Mouse (Mus musculus) embryonic facial prominence, embryonic 14.5 days (tissue): ENCODE data around the gene 2310022B05Rik. TPM values are rescaled to one million over a fixed set of nuclear protein-coding genes. Genes with fewer than 3 reads are reported as not detected.
A peak's percentile ranks its signal among the peaks of the same experiment; 100 is the strongest.

Source experiments
- ATAC-seq: fragments of 200-750 bp; cut with Nextera tagmentation; 2 replicates; pipeline ENCODE4 v1.8.0; 2017; ENCODE audit warnings: low read depth, moderate number of reproducible peaks, moderate TSS enrichment
- DNase-seq: peaks from one replicate; pipeline ENCODE4 v3.0.0-alpha.2; 2015; ENCODE audit warnings: low spot score
- H3K27ac ChIP-seq: fragments of 300-500 bp; sonication (generic); replicated peaks from 2 replicates; pipeline ENCODE4 v1.5.1; 2014; ENCODE audit warnings: low read depth, mild to moderate bottlenecking, low read length, moderate library complexity
- H3K27me3 ChIP-seq: fragments of 300-500 bp; sonication (generic); replicated peaks from 2 replicates; pipeline ENCODE4 v1.6.1; 2014; ENCODE audit warnings: low read length; ENCODE audit not compliant: control insufficient read depth, insufficient read depth
- H3K36me3 ChIP-seq: fragments of 300-500 bp; sonication (generic); 2 replicates; pipeline ENCODE4 v1.6.1; 2014; ENCODE audit warnings: low read length, mixed read lengths; ENCODE audit not compliant: control insufficient read depth, insufficient read depth
- H3K4me1 ChIP-seq: fragments of 300-500 bp; sonication (generic); 2 replicates; pipeline ENCODE4 v1.6.1; 2014; ENCODE audit warnings: antibody characterized with exemption, low read length; ENCODE audit not compliant: control insufficient read depth, insufficient read depth
- H3K4me2 ChIP-seq: fragments of 300-500 bp; sonication (generic); 2 replicates; pipeline ENCODE4 v1.6.1; 2014; ENCODE audit warnings: low read depth, mild to moderate bottlenecking, low read length, moderate library complexity, mixed read lengths
- H3K4me3 ChIP-seq: fragments of 300-500 bp; sonication (generic); 2 replicates; pipeline ENCODE4 v1.5.1; 2014; ENCODE audit warnings: low read depth, mild to moderate bottlenecking, low read length
- H3K9ac ChIP-seq: fragments of 300-500 bp; sonication (generic); 2 replicates; pipeline ENCODE4 v1.6.1; 2014; ENCODE audit warnings: low read depth, mild to moderate bottlenecking, low read length, moderate library complexity, mixed read lengths
- H3K9me3 ChIP-seq: fragments of 300-500 bp; sonication (generic); 2 replicates; pipeline ENCODE4 v1.6.1; 2016; ENCODE audit warnings: low read length; ENCODE audit not compliant: control insufficient read depth
- WGBS: fragments of 180-500 bp; shearing (Covaris S2); extraction: QIAGEN DNeasy Blood & Tissue Kit; methylation state at CpG from one replicate; pipeline ENCODE4 v1.1.7; 2014; 5-methylcytosine and 5-hydroxymethylcytosine counted together
- polyA plus RNA-seq: library from polyadenylated mRNA; unstranded; fragments of >200 nt; fragmentation: Nextera tagmentation; extraction: Ambion mirVana; gene quantifications from 2 replicates; pipeline ENCODE4 v1.2.1, GENCODE M21; 2014

Gene 2310022B05Rik
- polyA plus RNA-seq, 1 experiment from 2014 or later, result 45.5 TPM

DNA sequence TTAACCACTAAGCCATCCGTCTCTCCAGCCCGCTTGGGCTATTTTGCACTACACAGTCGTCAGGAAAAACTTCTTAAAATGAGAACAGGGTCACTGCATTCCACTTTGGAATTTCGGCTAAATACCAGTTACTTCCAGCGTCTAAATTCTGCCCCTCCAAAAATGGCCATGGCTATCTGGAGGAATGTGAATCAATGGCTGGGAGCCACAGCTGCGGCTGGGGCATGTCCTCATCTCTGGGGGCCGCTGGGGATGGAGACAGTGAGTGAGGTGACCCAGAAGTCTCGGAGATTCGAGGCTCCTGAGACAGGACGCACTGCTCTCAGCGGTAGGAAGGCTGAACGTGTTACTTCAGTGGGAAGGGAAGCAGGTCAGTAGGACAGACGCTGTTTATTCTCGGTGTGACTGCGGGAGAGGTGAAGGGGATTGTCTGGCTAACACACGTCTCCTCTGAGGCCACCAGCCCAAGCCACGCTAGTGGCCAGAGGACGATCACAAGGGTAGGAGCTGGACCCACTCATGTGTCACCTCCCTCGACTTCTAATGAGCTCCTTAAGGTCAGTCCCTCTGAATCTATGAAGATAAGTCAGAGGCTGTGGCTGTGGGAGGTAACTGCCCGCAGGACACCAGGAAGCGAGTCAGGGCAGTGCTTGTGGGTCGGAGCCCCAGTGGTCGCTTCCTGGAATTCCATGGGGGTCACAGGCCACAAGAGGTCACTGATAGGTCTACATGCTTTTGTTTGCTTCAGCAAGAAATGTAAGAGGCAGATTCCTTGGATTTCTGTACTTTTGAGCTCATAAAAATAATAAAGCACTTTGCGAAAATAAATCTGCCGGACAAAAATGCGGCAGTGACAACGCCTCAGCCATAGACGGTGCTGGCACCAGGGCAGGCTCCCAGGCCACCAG lies 9.3 kb downstream of the 2310022B05Rik start:
- DNase-seq, result no peak
- H3K27ac ChIP-seq, result peak overlapping the region; percentile 67
- ATAC-seq, result no peak

DNA sequence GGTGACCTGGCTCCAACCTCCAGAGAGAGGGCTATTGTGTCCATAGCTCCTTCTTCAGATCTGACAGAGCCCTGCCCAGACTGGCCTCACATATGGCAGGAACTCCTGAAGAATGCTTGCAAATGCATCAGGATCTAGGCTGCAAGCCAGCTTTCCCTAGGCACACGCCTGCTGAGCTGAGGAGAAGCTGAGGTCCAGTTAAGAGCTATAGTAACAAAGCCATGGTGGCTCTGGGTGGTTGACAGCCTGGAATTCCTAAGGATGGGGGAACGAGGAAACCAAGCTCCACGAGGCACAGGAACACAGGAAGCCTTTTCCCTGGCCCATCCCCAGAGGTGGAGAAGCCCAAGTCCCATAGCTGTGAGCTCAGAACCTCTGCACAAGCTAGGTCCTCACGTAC lies 10.6 kb downstream of the 2310022B05Rik start:
- Histone ChIP-seq H3K4me2 (no peak overlapping the region), H3K27ac (peak overlapping the region; percentile 67), H3K4me3 (no peak overlapping the region), H3K36me3 (peaks cover 31% of the 10 kb centered on the region), H3K9me3 (no peaks in the 10 kb centered on the region), H3K4me1 (peaks cover 29% of the 10 kb centered on the region), H3K27me3 (no peaks in the 10 kb centered on the region), H3K9ac (peak overlapping the region; percentile 34; the same call in 1 of the 2 replicates)
- ATAC-seq (peak; percentile 53; the same call in 1 of the 2 replicates), DNase-seq (peak; percentile 85)
- WGBS, result 23% methylated on average over 4 of the region's 4 CpGs

More for the DNA sequence above, 9.3 kb downstream of the 2310022B05Rik start:
- Histone ChIP-seq H3K9me3 (no peaks in the 10 kb centered on the region), H3K27me3 (no peaks in the 10 kb centered on the region), H3K36me3 (peaks cover 28% of the 10 kb centered on the region), H3K4me2 (no peak overlapping the region), H3K9ac (no peak overlapping the region), H3K4me1 (peaks cover 37% of the 10 kb centered on the region), H3K4me3 (no peak overlapping the region)
- whole genome bisulfite sequencing, result 54% methylated on average over 28 of the region's 28 CpGs

DNA sequence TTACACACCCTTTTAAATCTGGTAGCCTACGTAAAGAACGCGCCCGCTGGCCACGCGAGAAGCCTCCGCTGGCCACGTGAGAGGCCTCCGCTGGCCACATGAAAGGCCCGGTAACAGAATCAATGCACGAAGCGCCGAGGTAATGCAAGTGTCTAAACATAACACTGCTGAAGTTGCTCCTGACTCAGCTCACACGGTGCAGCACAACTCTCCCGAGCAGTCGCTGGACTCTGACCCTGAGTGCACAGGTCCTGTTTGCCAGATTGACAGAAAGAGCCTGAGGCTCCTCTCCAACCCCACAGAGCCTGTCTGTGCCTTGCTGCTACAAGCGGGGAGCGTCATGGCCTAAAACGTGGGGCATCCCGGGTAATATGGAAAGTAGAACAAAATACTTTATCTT lies 11.4 kb downstream of the 2310022B05Rik start:
- 84% methylated on average over 20 of the region's 20 CpGs for WGBS
- Histone ChIP-seq H3K9ac (no peak overlapping the region), H3K9me3 (no peaks in the 10 kb centered on the region), H3K4me3 (no peak overlapping the region), H3K36me3 (peaks cover 31% of the 10 kb centered on the region), H3K4me2 (no peak overlapping the region), H3K27me3 (no peaks in the 10 kb centered on the region), H3K4me1 (peaks cover 29% of the 10 kb centered on the region), H3K27ac (no peak overlapping the region; the same call in 1 of the 2 replicates)
- no peak for ATAC-seq
- no peak for DNase-seq

DNA sequence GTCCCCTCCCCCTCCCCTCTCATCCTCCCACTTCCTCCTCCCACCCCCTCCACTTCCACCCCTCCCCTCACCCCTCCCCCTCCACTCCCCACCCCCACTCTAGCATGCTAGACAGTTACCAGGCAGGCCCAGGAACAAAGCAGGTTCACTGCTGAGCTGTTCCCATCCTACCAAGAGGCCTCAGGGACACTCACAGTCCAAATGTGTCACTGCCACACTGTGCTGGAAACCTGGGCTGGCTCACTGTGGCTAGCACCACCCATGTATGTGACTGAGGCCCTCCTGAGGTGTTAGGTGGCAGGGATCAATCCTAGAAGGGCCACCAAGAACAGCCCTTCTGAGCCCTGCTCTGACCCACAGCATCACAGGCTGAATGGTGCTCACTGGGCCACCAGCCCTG lies 14.9 kb downstream of the 2310022B05Rik start:
- H3K4me1 ChIP-seq, result peaks cover 34% of the 10 kb centered on the region
- H3K4me2 ChIP-seq, result no peak overlapping the region
- H3K4me3 ChIP-seq, result no peak overlapping the region
- ATAC-seq (no peak), DNase-seq (no peak)
- no peaks in the 10 kb centered on the region for H3K9me3 ChIP-seq
- peaks cover 17% of the 10 kb centered on the region for H3K36me3 ChIP-seq
- H3K9ac ChIP-seq, result no peak overlapping the region
- H3K27ac ChIP-seq, result no peak overlapping the region
- no peaks in the 10 kb centered on the region for H3K27me3 ChIP-seq

DNA sequence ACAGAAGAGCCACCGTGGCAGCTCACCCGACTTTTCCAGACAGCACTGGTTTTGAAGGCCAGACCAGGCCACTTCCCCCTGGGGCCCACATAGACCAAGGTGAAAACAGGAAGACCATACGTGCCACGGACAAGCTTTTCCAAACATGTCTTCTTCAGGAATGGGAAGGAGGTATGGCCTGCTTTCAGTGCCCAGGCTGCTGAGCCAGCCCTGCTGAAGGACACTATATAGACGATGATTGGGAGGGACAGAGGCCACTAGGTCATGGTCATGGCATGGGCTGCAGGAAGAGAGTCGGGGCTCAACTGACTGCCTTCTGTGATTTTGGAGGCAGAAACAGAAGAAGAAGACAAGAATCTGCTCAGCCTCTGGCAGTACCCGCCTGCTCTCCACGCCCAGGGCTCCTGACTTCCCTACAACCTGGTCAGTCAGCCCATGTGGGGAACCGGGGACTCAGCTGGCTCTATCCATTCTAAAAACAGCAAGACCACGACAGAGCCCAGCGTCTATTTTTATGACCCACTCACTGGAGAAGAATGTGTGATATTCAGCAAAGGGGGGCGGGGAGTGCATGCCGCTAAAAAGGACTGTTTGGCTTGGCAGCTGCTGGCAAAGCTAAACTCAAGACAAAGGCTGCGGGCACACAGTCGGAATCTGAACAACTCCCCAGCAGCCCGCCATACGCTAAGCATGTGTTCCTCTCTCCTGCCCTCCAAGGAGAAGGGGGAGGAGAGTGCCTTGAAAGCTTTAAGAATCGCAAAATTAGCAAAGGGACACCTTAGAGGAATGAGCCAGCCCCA lies 19.4 kb downstream of the 2310022B05Rik start:
- Histone ChIP-seq H3K9me3 (no peaks in the 10 kb centered on the region), H3K27ac (peak overlapping the region; percentile 86), H3K4me3 (no peak overlapping the region), H3K4me1 (peaks cover 22% of the 10 kb centered on the region), H3K9ac (peak overlapping the region; percentile 30; the same call in 1 of the 2 replicates), H3K36me3 (peaks cover 26% of the 10 kb centered on the region), H3K27me3 (no peaks in the 10 kb centered on the region), H3K4me2 (peak overlapping the region; percentile 31)
- WGBS, result 42% methylated on average over 18 of the region's 18 CpGs
- DNase-seq (peak; percentile 94), ATAC-seq (peak; percentile 83)

DNA sequence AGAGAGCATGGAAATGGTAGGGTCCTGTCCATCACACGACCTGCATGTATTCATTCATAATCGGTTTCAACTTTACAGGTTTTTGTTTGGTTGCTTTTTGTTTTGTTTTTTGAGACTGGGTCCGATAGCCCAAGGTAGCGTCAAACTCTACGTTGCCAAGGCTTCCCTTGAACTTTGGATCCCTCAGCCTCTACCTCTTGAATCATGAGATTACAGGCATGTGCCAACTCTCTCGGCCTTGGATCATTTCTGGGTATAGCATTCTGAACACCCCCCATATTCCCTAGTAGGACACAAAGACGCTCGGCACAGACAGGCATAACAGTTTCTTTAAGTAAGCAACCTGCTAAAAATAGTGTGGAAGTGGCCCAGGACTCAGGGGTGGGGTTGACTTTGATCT lies 21.6 kb downstream of the 2310022B05Rik start:
- ATAC-seq (no peak), DNase-seq (no peak)
- H3K9ac ChIP-seq, result no peak overlapping the region
- H3K27me3 ChIP-seq, result no peaks in the 10 kb centered on the region
- no peak overlapping the region for H3K4me2 ChIP-seq
- no peak overlapping the region for H3K4me3 ChIP-seq
- peaks cover 42% of the 10 kb centered on the region for H3K36me3 ChIP-seq
- WGBS, result 91% methylated on average over 8 of the region's 8 CpGs
- H3K4me1 ChIP-seq, result peaks cover 22% of the 10 kb centered on the region
- no peak overlapping the region for H3K27ac ChIP-seq
- H3K9me3 ChIP-seq, result no peaks in the 10 kb centered on the region

DNA sequence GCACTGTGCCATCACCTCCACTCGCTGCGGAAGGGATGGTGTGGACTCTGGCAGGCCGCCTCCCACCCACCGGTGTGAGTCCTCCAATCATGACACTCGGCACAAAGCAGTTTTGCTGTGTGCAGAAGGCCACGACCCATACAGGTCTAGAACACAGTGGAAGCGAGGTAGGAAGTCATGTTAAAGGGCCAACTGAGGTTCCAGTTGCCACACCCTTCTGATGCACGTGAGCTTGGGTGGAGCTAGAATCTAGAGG lies 28.0 kb downstream of the 2310022B05Rik start:
- H3K27me3 ChIP-seq, result no peaks in the 10 kb centered on the region
- ATAC-seq, result no peak
- WGBS, result 82% methylated on average over 8 of the region's 8 CpGs
- no peak overlapping the region for H3K4me2 ChIP-seq
- H3K9ac ChIP-seq, result no peak overlapping the region
- H3K4me3 ChIP-seq, result no peak overlapping the region
- H3K4me1 ChIP-seq, result peaks cover 4% of the 10 kb centered on the region; the same call in 1 of the 2 replicates
- no peak for DNase-seq
- no peak overlapping the region for H3K27ac ChIP-seq
- peaks cover 48% of the 10 kb centered on the region for H3K36me3 ChIP-seq
- H3K9me3 ChIP-seq, result no peaks in the 10 kb centered on the region

DNA sequence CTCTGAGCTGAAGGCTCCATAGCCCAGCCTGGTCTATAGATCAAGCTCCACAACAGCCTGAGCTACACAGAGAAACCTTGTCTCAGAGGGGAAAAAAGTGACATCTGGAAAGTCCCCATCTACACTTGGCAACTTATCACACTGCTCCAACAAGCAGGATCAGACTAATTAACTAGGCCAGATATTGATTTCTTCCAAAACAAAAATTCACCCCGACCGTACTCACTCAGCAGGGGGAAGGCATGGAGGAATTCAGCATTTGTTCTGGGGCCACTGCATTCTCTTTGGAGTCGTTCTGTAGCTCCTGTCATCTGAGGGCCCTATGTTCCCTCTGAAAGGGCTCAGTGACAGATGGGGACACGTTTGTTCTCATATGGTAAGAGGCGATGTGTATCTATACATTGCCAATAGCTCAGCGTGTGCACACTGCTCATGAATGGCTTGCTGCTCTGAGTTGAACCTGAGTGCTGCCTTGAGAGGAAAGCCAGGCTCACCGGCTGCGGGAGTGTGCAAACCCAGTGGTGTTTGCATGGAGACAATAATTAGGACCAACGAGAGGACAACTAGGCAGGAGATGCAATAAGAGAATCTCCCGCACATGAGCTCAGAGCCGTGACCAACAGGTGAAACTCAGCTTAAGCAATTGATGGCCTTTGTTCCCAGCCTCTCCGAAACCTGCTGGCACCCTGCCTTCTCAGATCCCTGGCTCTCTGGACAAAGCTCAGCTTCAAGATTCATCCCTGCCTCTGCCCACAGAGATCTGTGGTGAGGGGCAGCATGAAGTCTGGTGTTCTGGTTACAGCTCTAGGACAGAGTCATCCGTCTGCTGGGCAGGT lies 28.5 kb downstream of the 2310022B05Rik start:
- DNase-seq (no peak), ATAC-seq (no peak)
- Histone ChIP-seq H3K27ac (no peak overlapping the region), H3K4me2 (no peak overlapping the region), H3K36me3 (peaks cover 43% of the 10 kb centered on the region), H3K27me3 (no peaks in the 10 kb centered on the region), H3K4me3 (no peak overlapping the region), H3K9me3 (no peaks in the 10 kb centered on the region), H3K4me1 (peaks cover 4% of the 10 kb centered on the region; the same call in 1 of the 2 replicates), H3K9ac (no peak overlapping the region)
- 85% methylated on average over 13 of the region's 13 CpGs for WGBS
